Mouse (Mus musculus) gastrocnemius, adult 8-10 months (tissue): ENCODE measurements around the gene Zbed6. TPM values are rescaled to one million over a fixed set of nuclear protein-coding genes. Genes with fewer than 3 reads are reported as not detected.
"Not testable (repeated sequence)": the region's sequence is repeated elsewhere in the genome, so short reads cannot be mapped to it uniquely, and the experiment has no call there.

Experiments
- DNase-seq, 2 experiments: peaks; one replicate each; pipeline ENCODE4 v3.0.0; 2022; ENCODE audit warnings: low spot score in 2 of 2
- total RNA-seq, 4 experiments: library from RNA; stranded (reverse); gene quantifications; 2 replicates each; pipeline ENCODE4 v1.2.4; 2022

Zbed6 gene
- 1 to 10 TPM; 5.3 to 9.9 (median 8.6) TPM for total RNA-seq

- peak; percentile 33 to 46 for DNase-seq
These were observed at the start of gene Zbed6 for GRCm38 (mm10) chr1:133660466-133661202. TSS of gene Zbed6 (minus strand) at chr1:133660885.

DNA sequence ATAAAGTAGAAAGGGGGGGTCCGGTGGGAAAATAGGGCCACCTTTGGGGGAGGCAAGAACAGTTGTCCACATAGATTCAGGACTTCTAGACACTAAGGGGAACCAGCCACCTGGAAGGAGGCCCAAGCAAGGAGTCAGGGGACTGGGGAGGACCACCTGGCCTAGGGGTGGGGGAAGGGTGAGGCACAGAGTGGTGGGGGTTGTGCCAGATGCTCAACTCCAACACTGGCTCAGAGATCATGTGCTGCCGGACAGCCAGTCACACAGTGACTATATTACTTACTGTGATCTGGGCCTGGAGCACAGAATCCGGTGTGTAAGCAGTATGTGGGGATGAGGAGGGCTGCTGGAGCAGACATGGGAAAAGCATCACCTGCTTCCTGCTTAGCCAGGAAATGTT is 48.6 kb upstream of the Zbed6 start:
- no peak for DNase-seq

DNA sequence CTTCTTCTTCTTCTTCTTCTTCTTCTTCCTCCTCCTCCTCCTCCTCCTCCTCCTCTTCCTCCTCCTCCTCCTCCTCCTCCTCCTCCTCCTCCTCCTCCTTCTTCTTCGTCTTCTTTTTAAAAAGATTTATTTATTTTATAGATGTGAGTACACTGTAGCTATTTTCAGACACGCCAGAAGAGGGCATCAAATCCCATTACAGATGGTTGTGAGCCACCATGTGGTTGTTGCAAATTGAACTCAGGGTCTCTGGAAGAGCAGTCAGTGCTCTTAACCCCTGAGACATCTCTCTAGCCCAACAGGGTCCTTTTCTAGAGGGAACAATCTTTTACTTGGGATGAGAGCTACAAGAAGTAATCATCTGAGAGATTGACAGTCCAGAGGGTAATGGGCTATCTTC is 41.1 kb upstream of the Zbed6 start:
- not testable (repeated sequence) for DNase-seq

GRCm38 (mm10) chr1:133697935-133698620 is 37.4 kb upstream of the Zbed6 start:
- DNase-seq, result no peak

GRCm38 (mm10) chr1:133695901-133696300 is 35.2 kb upstream of the Zbed6 start:
- no peak for DNase-seq

DNA sequence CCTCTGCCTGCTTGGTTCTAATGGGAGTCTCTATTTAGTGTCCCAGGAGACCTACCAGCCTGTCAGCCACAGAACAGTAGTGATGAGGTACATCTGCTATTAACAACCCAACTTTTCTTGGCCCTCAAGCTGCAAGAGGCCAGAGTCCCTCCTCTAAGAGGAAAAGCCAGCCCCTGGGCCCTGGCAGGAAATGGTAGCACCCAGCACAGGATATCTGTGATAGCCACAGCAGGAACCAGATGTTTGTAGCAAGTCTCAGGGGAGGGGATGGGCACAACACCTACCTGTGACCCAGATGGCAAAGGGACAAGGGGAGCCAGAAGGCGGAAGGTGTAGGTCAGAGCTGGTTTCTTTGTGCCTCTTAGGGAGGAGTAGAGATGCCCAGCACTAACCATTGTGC is 34.2 kb upstream of the Zbed6 start:
- no peak for DNase-seq

DNA sequence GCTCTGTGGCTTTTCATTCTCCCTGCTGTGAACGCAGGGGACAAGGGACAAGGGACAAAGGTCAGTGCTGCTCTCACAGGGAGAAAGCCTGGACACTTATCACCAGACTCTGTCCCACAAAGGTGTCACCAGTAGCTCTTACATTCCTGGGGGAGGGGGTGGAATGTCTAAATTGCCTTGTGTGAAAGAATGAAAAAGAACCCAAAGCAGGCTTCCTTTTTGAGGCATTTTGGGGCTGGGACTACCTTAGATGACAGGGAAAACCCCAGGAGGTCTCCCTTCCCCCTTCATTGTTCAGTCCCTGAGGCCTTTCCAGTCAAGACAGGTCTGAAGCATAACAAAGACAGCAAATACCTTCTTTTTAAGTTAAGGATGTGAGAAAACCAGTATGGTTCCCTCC is 33.6 kb upstream of the Zbed6 start:
- DNase-seq, result no peak

DNA sequence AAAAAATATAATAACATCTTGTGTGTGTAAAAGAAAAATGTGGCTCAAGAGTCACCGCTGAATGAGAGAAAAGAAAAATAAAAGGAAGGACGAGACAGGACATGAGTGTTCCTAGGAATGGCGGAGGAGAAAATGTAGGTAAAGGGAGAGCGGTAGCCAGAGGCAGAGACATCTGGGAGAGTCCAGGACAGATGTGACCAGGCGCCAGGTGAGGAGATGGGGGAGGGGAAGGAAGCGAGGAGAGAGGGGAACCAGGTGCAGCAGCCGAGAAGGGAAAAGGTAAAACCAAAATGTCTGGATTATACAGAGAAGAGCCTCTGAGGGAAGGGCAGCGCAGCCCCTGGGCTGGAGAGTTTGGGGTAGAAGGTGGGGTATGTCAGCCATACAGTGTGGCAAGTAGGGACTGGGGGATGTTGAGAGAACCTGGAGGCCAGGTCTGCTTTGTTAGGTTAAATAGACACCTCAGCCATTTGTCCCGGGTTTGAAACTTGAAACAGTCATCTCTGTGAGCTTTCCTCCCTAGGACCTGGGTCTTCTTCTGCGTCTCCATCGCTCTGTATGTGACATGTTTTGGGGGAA is 32.9 kb upstream of the Zbed6 start:
- no peak for DNase-seq

DNA sequence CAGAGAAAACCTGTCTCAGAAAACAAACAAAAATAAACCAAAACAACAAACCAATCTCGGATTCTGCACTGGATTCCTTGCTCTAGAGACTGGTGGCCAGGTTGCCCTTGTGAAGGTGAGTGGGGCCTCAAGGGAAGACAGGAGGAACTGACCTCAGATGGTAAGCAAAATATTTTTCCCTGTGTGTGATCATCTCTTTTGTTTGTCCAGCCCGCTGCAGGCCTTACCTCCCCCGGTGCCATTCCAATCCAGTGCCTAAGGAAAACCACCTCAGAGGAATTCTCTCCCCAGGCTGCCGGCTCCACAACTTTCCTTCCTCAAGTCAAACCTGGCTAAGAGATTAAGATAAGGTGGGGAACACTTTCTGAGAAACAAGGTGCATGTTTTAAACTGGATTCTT is 31.5 kb upstream of the Zbed6 start:
- no peak for DNase-seq

- DNase-seq, result no peak
These were observed 30.4 kb upstream of the Zbed6 start for GRCm38 (mm10) chr1:133691046-133691445.

- no peak for DNase-seq
These were observed 29.2 kb upstream of the Zbed6 start, which contains the start of gene Lax1 for GRCm38 (mm10) chr1:133689897-133690296. TSS of gene Lax1 (minus strand) at chr1:133690108.

- no peak for DNase-seq
These were observed 27.6 kb upstream of the Zbed6 start for GRCm38 (mm10) chr1:133688301-133688700.

- peak; percentile 65 to 83 for DNase-seq
These were observed 25.2 kb upstream of the Zbed6 start for GRCm38 (mm10) chr1:133685749-133686519.

GRCm38 (mm10) chr1:133671801-133672200 is 11.1 kb upstream of the Zbed6 start:
- DNase-seq, result no peak

DNA sequence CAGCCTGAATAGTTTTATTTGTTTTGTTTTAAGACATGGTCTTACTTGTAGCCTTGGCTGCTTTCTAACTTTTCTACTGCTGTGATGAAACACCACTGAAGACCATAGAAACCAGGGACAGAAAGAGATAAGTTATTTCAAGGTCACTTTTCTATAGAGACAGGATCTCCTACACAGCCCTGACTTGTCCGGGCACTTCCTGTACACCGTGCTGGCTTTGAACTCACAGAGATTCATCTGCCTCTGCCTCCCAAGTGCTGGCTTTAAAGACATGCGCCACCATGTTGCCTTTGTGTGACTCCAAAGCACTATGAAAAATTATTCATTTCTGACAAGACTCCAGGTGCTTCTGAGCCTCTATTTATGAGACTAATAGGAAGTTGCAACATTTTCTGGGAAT is 10.6 kb upstream of the Zbed6 start:
- no peak for DNase-seq

- no peak for DNase-seq
These were observed 10.1 kb upstream of the Zbed6 start for GRCm38 (mm10) chr1:133670776-133671175.

- no peak for DNase-seq
These were observed 9.5 kb upstream of the Zbed6 start for GRCm38 (mm10) chr1:133670190-133670589.

DNA sequence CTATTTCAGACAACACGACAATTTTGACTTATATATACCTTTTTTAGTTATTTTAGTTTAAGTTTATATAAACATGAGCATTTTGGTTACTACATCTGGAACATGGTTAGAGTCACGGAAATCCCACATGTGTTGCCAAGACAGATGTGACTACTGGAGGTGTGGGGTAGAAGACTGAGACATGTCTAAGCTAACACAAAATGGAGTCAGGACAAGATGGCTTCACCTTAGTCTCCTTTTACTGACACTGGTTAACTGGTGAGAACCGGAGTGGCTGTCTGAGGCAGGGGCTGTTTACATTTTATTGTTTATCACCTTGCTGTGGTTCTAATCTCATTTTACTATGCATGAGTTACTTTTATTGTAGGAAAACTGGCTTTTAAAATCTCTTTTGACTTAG is 7.9 kb upstream of the Zbed6 start:
- no peak for DNase-seq

- no peak for DNase-seq
These were observed 7.0 kb upstream of the Zbed6 start for GRCm38 (mm10) chr1:133667721-133668120.

DNA sequence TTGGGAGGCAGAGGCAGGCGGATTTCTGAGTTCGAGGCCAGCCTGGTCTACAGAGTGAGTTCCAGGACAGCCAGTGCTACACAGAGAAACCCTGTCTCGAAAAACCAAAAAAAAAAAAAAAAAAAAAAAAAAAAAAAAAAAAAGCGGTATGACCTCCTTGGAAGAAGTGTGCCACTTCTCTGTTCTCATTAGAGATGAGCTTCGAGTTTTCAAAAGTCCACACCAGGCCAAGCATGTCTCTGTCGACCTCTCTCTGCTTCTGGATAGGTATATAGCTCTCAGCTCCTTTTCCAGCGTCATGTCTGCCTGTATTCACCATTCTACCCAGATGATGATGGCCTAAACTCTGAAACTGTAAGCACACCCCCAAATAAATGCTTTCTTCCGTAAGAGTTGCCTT is 5.0 kb upstream of the Zbed6 start:
- DNase-seq, result not testable (repeated sequence)

DNA sequence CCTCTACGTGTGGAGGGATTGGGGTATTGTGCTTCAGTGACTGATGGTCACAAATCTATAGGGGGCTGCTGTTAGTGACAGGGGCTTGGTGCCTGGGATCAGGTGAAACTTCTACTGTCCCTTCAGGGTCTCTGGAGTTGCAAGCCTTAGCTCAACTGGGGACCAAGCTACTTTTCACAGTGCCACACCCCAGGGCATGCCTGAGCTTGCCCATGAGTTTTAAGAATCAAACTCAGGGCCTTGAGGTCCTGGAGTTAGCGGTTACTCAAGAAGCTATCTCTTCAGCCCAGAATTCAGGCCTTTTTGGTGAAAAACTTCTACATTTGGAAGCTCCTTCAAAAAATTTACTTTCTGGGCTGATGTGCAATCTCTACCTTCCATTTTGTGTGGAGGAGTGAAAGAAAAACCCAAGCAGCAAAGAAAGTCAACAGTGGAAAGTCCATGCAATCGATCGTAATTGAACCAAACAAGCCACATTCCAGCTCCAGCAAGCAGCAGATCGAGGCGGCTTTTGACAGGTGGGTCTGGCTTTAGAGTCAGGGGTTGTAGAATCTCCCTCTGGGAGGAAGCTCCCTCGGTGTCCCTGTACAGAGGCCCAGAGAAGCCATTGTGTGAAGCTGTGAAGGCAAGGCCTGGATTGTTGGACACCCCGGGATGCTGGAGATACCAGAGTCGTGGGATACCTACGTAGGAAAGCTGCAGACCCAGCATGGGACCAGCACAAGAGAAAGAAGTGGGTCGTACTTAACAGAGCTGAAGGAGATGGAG is 3.7 kb upstream of the Zbed6 start:
- DNase-seq, result no peak
